Mouse (Mus musculus) naive thymus-derived CD4-positive, alpha-beta T cell, adult 2 months (primary cell): Measurements from ENCODE around the gene Slc5a9.
"Not testable (repeated sequence)": the region's sequence is repeated elsewhere in the genome, so short reads cannot be mapped to it uniquely, and the experiment has no call there.

Source experiments
- DNase-seq: peaks from one replicate; pipeline ENCODE4 v3.0.0-alpha.2; 2011; ENCODE audit warnings: low read depth

The Slc5a9 gene

GRCm38 (mm10) chr4:111902775-111903174 lies at the start of gene Slc5a9:
TSS of gene Slc5a9 (minus strand) at chr4:111902918.
- DNase-seq: no peak

DNA sequence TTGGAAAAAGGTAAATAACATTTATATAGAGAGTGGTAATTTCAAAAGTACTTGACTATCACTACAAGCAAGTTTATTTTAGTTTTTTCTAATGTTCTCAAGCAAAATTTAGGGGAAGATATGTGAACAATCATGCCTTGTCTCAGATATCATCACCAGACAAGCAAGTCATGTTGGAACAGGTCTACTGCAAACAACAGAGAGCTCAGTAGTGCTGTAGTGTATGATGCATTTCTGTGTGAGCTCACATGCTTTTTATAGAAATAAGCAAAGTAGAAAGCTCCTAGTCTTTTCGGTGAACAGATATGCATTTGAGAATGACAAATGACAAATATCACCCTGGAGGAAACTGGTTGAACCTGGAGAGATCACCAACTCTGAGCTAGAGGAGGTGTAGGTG lies 16.4 kb upstream of the Slc5a9 start, which contains the start of gene Skint8:
TSS of gene Skint8 (plus strand) at position 301 of the 400 bp plus-strand sequence.
- no peak for DNase-seq

DNA sequence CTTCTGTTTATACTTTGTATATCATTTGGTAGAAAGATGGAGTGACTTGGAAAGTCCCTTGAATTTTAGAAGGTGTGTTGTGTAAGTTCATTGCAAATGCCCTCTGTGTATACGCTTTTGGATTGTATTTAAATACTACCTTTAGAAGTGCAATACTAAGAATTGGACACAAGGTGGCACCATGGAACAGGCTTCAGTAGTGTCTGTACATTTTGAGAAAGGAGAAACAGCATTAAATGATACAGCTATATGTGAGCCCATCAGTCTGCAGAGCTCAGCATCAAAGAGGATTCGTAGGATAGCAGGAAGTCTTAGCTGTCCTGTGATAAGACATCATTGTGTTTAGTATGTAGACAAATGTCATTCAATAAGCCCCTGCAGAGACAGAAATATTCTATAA lies 5.2 kb upstream of the Slc5a9 start:
- peak; percentile 49 for DNase-seq

DNA sequence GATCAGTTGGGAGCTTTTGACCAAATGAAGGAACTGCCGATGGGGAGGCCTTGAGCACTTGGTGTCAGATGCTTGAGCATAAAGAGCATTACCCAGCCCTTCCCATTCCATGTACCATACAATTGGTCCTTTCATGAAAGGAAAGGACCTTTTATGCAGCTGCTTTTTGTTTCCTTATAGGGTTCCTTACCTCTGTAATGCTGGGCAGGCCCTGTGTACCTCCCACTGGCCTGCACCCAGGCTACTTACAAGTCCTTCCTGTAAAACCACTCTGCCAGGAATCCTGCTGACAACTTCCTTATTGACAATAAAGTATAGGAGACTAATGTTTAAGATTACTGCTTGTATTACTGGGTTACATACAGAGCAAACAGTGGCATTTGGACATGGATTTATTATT lies 1.2 kb downstream of the Slc5a9 start:
- no peak for DNase-seq

- DNase-seq: not testable (repeated sequence)
Measured at GRCm38 (mm10) chr4:111900491-111900890, 2.2 kb downstream of the Slc5a9 start.

- no peak for DNase-seq
Measured at GRCm38 (mm10) chr4:111898566-111898965, 4.2 kb downstream of the Slc5a9 start.

GRCm38 (mm10) chr4:111897755-111898154 lies 5.0 kb downstream of the Slc5a9 start:
- DNase-seq: no peak

GRCm38 (mm10) chr4:111892138-111892537 lies 10.6 kb downstream of the Slc5a9 start:
- DNase-seq: no peak

GRCm38 (mm10) chr4:111886607-111887006 lies 16.1 kb downstream of the Slc5a9 start:
- DNase-seq: peak; percentile 71

DNA sequence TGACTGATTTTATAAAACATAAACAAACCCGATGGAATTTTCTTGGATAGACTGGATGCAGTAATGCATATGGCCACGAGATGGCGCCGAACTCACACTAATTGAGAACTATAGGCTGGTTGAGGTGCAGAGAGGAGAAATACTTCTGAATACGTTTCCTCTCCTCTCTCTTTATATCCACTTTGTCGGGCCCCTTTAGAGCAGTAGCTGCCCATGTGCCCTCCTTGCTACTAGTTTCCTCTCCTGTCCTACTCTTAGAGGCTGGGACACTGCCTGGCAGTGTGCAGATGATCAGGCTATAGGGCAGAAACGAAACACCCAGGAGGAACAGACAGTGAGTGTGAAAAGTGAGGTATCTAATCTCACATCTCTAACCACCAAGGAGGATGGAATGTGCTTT lies 16.7 kb downstream of the Slc5a9 start:
- DNase-seq: peak; percentile 75

DNA sequence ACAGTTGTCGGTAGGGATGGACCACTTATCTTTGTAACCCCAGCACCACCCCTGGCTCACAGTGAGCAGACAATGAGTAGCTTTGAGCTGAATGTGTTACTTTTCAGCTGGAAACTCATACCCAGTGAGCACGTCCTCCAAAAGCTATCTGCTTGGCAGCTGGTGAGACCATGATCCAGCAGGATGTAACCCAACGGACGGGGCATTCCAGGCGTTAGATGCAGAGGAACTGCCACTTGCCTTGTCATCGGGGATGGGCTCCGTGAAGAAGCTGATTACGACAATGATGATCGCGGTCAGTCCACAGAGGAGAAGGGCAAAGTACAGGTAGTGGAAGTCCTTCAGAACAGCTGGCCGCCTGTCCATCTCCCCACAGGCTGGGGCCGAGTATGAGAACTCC lies 19.2 kb downstream of the Slc5a9 start:
- DNase-seq: no peak

DNA sequence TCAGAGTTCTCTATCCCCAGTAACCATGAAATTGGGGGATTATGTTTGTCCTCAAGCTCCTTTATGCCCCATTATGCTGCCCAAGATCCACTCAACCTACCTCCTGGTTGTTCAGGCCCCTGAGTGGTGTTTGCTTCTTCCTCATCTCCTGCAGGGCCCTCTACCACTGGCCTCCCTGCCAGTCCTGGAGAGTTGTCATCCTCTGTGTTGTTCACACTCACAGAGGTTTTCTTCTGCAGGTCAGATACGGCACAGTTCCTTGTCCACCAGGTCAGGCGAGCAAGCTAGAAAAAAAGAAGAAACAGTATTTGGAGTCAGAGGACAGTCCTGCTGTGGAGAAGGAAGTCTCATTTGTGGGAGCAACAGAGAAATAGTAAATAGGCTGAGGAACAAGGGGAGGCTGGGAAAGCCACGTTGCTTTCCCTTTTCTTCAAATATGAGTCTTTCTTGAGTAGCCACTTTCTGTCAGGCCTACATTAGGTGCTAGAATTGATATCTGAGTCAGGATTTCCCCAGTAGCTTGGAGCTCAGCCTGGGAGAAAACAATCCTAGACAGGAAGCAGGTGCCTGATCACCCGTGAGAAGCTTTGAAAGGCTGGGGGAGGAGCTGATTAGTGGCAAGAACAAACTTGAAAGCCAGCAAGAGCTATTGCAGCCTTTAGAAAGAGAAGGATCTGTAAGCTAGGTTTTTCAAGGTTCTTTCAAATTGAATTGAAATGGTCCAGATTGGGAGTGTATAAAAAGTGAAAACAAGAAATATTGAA lies 22.4 kb downstream of the Slc5a9 start:
- no peak for DNase-seq

- DNase-seq: no peak
Measured at GRCm38 (mm10) chr4:111867743-111868401, 34.8 kb downstream of the Slc5a9 start.

DNA sequence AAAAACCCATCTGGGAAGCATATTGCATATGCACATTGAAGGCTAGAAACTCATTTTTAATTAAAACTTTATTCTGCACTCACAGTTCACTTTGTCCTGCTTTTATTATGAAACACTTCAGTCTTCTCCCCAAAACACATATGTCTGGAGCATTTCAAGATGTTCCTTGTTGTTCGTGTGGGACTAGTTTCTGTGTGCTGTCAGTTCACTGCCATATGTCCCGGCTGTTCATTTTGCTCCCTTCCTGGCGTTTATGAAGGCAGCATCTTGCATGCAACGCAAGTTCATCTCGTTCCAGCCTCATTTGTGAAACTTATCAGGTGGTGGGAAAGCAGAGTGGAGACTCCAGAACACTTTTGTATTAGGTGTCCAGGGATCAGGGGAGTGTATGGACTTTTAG lies 36.0 kb downstream of the Slc5a9 start:
- no peak for DNase-seq

- no peak for DNase-seq
Measured at GRCm38 (mm10) chr4:111852626-111853025, 50.1 kb downstream of the Slc5a9 start.

DNA sequence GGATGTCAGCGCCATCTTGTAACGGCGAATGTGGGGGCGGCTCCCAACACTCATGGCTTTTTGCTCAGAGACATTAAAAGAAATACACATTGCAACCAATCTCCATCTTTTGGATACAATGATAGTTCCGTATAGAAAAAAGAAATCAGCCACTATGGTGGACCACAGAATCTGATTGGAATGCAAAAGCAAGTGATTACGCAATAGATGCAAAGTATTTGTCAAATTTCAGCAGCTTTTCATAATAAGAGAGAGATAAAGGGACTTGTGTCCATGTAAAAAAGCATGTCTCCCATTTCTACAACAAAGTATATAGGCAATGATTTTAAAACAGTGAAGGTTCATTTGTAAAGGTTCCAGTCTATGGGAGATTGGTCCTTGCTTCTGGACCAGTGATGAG lies 63.8 kb downstream of the Slc5a9 start:
- no peak for DNase-seq
